Mouse (Mus musculus) Muller cell, postnatal 12 days (primary cell): ENCODE data around the gene Pcbd1.

Experiments
- DNase-seq: peaks from one replicate; pipeline ENCODE4 v3.0.0-alpha.2; 2015; ENCODE audit errors: inconsistent ontology term

Pcbd1 gene

DNA sequence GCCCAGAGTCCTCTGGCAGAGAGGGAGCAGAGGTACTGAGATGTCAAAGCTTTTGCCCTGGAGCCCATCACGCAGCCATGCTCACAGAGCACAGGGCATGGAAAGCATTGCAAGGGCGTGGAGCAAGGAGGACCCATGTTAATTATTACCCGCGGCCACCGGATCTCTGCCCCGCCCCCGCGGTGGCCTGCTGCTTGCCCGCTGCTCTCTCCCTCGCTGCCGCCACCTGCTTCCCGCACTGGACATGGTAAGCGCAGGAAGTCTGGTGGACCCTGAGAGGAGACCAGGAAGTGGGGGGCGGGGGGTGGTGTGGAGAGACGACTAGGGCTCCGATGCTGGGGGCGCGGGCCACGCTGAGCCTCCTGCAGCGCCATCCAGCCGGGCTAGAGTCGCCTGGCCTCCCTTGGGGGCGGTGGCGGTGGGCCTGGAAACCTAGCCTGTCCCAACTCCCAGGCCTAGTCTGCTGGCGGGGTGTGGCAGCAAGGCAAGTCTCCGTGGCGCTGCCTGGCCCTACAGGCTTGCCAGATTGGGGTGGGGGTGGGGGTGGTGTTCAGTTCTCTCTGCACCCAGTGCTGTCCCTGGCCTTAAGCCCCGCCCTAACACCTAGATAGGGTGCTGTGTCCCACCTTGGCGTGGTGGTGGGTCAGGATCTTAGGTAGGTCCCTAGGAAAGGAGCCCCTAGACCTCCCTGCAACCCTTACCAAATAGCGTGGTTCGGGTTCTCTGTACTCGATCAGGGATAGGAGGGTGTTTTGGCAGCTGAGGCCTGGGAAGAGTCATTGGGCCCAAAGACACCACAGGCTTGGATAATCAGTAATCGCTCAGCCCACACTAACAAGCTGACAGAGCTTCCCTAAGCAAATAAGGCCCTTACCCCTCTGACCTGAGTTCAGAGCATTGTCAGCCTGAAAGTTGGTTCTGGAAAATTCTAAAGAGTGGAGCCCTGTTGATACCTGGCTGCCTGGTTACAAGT, at the start of gene Pcbd1:
Gene Pcbd1, plus strand, starts transcription at position 162 of the 973 bp plus-strand sequence.
- peak; percentile 63 for DNase-seq

DNA sequence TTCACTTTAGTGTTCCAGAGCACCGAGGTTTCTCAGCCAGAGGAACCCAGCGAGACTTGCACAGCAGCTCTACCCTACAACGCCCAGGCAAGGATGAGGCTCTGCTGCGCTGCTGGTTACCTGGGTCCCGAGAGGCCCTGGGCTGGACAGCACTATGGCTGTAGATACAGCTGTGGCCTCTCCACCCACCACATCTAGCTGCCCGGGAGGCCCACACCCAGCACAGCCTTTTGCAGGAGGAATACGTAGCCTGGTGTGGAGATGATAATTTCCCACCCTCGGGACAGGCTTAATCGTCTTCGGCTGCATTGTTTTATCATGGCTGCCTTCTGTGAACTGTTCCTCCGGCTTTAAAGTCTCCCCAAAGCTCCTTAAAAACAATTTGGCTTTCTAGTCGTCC, 49.5 kb upstream of the Pcbd1 start:
- DNase-seq: no peak

DNA sequence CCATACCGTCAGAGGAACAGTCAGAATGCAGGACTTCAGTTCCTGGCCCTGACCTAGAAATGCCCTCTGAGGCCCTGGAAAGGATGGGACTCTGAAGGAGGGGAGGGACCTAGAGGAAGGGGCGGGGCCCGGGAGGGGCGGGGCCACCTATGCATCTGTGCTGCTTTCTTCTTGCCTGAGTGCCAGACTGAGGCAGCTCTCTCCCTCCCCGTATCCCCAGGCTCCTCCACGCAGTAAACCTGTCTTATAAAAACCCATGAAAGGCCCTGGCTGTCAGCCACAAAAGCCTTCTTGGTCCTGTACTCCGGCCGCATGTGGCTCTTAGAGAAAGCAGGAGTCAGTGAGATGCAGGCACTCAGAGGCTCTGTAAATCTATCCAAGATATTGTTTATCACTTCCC, 44.0 kb upstream of the Pcbd1 start:
- DNase-seq: peak; percentile 9

DNA sequence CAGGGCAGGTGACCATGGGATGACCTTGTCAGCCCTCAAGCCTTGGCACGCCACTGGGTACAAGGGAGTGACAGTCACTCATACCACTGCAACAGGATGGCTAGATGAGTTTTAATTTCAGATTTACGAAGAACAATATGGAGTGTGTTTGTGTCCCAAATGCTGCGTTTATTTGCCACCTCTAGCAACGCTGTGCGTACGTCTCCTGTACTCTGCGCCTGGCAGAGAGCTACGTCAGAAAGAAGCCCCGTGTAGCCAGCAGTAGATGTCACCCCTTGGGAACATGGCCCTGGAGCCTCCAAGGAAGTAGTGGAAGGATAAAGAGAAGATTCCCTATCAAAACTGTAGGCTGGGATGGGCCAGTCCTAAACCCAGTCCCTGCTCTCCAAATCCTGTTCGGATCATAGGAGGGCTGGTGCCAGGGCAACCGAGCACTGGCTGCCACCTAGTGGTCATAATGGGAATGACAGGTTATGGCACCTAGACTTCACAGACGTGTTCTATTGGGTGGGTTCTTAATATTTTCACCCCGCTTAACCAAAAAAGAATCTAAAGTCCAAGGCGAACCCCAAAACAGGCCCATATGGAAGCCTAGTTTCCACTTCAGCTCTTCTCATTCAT, 37.0 kb upstream of the Pcbd1 start:
- DNase-seq: peak; percentile 58

DNA sequence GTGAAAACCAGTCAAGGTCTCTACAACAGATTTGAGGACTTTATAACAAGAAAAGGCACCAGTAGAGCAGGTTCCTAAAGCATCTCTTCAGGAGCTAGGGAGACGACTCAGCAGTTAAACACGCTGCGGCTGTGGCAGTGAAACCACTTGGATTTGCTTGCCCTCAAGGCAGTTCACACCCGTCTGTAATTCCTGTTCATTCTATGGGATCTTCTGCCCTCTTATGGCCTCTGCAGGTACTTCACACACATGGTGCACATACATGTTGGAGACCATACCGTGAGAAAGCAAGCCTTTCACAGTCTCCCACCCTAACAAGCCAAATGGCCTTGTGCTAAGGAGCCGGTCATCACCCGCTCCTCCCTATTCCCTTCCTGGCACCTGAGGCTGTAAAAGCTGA, 32.5 kb upstream of the Pcbd1 start:
- DNase-seq: no peak

DNA sequence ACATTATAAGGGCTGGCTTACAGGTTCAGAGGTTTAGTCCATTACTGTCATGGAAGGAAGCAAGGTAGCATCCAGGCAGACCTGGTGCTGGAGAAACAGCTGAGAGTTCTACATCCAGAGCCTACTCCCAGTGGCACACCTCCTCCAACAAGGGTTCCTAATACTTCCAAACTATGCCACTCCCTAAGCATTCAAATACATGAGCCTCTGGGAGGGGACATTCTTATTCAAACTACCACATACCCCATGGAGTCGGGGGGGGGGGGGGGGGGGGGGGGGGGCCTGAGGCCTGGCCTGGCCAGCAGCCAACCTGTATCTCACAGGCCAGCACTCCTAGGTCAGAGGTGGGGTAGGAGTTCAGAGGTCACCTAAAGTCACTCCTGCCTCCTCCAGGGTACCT, 30.0 kb upstream of the Pcbd1 start:
- DNase-seq: no peak

DNA sequence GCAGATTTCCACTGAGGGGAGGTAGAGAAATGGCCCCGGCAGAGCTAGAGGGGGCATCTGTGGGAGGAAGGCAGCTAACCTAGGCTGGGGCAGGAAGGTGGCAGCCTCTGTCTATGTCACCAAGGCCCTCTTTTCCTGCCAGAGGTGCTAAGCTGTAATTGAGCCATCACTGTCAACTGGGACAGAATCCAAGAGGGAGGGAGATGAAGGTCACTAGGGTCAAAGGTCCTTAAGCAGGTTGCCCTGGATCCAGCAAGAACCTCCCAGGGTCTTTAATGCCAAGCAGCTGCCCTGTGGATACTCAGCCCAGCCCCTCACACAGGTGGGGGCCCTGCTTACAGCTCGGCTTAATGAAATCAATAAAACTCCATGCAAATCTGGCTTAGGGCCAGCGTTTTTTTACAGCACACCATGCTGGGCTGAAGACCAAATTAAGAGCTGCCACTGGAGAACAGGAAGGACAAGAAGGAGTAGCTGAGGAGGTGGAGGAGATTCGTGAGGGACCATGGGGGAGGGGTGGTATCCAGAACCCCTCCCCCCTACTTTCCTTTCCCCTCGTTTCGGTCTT, 29.5 kb upstream of the Pcbd1 start:
- DNase-seq: no peak

DNA sequence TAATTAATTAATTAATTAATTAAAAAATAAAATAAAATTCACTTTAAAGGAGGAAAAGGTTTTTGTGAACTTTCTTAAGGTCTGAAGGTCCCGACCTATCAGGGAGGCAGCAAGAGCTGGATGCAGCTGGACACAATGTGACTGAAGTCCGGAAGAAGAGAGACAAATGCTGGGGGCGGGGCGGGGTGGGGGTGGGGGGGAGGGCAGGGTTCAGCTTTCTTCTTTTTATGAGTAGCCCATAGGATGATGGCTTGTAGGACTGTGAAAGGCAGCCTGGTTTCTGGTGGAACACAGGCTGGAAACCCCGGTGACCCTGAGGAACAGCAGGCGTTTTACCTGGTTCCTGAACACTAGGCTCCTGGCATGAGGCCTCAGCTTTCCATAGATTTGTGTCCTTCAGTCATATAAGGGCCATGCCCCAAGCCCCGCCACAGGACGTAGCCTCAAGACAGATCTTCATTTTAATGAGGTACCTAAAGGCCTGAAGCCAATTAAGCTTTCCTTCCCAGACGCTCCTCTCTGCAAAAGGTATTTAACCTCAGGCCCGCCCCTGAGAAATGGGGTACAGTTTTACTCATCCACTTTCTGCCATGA, 25.8 kb upstream of the Pcbd1 start:
- DNase-seq: no peak

DNA sequence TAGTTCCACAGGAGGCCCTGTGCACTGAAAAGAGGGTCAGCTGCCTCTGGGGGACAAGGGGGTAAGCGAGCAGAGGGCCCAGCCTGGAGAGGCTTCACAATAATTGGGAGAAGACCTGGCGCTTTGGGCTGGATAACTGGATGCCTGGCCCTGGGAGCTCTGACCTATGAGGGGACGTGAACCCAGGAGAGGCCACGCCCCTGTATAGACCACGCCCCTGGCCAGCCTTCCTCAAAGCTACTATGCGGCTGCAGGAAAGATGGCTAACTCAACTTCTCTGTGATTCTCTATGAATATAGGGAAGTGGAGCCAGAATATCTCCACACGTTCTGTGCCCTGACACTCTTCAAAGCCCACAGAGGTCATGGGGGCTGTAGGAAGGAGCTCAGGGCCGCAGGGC, 24.5 kb upstream of the Pcbd1 start:
- DNase-seq: no peak

DNA sequence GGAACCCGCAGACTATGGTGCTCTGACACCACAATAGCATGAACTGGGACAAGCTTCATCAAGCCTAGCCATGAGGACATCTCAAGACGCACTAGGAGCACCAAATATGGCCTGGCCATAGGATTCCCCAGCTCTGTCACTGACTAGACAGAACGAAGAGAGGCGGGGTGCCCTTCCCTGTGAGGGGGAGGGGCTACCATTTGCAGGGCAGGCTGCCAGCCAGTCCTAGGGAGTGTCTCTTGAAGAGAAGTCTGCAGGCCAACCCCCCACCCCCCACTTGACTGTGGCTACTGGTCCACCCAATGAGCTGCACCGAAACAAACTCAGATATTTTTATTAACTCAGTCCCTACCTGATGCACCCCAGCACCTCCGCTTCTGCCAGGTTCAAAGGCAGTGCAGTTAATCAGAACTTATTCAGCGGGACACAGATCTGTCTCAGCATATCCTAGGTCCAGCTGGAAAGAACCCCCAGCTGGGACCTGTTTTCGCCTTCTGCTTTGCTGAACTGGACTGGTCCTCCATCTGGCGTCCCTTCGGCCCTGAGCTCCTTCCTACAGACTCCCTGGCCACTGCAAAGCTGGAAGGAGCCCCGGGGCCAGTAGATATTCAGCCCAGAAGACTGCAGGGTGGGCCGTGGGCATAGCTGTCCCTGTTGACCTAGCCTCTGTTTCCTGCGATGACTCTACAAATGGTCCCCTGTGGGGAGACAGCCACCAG, 23.7 kb upstream of the Pcbd1 start:
- DNase-seq: no peak

DNA sequence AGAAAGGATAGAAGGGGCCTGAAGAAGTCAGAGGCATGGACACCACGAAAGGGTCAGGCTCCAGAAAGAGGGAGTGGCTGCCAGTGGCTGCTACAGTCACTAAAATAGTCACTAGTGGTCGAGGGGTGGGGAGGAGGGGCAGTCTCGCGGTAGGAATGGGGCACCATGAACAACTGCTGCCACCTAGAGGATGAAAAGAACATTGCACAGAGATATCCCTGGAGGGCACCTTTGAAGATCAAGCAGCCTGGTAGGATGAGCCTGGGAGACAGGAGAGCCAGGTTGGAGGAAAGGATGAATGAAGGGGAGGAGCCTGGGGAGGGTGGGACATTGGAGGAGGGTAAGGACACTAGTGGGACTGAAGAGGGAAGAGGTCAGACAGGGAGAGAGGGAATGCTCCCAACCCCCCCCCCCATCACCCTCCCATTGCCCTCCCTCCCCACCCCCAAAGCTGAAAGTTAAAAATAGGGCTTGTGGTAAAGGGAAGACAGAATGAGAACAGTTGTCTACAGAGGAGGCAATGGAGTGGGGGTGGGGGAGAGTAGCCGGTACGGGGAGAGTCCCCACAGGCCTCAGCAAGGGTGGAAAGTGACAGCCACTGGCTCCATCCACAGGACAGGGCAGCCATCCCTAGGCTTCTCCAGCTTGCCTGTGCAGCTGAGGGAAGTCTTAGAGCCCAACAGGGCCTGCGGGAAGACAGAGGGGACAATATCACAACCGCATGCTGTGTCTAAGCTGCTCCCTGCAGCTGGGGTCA, 20.5 kb upstream of the Pcbd1 start:
- DNase-seq: peak; percentile 56

DNA sequence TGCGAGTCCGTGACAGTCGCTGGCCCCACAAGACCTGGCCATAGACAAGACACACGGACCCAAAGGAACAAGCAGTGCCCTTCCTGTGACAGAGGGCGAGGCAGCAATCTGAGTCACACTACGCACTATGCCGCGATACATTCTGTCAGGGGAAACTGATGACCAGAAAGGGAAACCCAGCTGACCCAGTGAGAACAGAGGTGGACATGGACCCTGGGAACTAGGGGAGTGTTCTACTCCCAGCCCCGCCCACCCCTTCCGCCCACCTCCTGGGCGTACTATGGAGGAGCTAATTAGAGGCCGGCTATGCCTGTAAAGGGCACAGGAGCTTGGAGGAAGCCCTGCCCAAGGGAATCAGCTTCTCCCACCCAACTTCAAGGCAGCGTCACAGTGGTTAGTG, 19.9 kb upstream of the Pcbd1 start:
- peak; percentile 51 for DNase-seq

DNA sequence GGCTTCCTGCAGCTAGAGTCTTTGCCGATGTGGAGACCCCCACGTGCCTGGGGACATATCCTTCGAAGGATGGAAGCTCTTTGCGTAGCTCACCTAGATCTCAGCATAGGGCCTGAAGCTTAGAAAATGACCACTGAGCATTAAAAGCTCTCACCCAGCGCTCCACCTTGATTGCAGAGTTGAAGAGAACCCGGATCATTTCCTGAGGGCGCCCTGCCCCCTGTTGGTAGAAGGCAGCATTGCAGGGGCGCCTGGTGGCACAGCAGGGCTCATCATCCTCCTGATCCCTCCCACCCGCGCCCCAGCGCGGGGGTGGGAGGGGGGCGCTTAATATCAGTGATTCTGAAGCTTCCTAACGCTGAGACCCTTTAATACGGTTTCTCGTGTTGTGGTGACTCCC, 16.8 kb upstream of the Pcbd1 start:
- peak; percentile 33 for DNase-seq

DNA sequence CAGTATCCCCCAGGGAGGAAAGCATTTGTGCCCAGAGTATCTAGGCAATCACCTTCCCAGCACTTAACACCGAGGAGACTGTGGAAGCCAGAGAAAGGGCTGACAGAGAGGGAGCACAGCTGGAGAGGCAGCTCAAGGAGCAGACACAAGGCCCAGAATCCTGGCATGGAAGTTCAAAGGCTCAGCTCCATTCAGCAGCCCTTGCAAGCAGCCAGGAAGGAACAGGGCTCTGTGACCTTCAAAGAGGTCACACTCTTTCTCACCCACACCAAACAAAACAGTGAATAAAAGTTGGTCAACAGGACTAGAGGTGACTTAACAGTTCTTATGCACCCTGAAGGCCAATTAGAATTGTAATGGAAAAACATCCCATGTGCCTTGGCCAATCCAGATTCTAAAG, 14.5 kb upstream of the Pcbd1 start:
- no peak for DNase-seq

DNA sequence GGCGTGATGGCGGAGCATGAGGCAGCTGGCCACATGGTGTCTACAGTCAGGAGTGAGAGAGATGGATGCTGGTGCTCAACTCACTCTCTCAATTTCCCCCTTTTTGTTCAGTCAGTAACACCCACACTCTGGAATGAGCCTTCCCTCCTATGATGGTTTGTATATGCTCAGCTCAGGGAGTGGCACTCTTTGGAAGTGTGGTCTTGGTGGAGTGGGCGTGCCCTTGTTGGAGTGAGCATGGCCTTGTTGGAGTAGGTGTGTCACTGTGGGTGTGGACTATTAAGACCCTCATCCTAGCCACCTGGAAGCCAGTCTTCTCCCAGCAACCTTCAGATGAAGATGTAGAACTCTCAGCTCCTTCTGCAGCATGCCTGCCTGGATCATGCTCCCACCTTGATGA, 13.5 kb upstream of the Pcbd1 start:
- no peak for DNase-seq

DNA sequence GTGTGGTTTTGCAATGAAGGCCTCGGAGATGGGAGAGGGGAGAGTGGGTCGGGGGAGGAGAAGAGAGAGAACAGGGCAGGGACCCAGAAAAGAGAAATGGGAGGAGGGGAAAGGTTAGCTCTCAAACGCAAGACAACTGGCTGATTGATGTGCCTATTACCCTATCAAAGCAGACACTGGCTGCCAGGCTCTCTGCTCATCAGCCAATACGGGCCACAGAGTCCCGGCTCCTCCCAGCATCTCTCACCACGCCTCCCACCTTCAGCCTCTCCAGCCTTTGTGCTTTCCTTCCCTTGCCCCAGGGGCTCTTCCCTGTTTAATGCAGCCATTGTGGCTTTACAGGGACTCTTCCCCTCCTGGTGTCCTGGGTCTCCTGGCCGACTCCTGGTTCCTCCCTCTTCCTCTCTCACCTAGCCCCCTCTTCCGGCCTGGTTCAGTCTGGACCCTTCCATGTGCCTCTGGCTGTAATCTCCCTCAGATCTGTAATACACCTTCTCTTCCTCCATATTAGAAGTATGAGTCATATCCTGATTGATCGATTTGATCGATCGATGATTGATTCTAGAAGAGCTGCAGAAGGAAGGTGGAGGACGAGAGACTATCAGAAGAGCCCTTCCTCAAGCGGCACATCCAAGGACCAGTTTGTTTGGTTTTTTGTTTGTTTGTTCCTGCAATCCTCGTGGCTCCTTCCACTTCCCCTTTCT, 8.8 kb upstream of the Pcbd1 start:
- DNase-seq: peak; percentile 77

DNA sequence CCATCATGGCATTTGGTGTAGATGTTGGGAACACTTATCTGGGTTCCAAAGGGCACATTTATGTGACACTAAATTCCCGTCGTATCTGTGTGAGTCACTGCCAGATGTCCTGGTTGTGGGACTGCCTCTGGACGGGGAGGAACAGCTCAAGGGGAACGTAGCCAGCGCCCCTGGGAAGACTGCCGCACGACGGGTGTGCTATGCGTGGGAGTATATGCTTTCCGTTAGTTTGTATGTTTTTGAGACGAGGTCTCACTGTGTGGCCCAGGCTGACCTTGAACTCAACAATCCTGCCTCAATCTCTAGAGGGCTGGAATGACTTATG, 8.2 kb upstream of the Pcbd1 start:
- no peak for DNase-seq

DNA sequence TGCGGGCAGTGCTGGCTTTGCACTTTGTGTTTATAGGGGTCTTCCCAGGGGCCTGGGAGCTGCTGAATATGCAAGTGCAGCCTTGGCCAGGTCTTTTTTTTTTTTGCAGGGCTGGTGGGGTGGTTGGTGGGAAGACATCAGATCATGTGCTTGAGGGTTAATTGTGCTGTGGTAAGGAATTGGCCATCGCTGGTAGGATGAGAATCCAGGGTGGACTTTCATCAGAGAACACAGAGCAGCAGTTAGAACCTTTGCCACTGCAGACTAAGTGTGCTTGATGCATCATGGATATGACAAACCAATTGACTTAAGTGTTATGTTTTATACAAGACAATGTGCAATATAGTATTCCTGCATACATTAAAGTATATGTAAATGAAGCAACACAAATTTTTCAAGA, 3.8 kb upstream of the Pcbd1 start:
- DNase-seq: no peak

DNA sequence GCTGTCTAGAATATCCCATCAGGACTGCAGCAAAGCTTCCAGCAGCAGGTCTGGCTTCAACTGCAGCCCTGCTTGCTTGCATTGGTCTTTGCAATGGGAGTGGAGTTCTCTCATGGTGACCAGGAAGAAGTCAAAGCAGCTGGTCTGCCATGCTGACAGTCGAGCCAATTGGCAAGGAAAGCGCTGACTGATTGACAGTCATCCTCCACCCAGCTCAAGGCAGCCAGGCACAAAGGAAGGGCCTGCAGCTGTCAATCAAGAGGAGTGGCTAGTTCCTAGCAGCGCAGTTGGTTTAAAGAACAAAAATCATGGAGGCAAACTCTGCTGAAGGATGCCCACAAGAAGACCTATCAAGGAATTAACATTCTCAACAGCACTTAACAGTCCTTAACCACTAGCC, 2.6 kb upstream of the Pcbd1 start:
- no peak for DNase-seq

DNA sequence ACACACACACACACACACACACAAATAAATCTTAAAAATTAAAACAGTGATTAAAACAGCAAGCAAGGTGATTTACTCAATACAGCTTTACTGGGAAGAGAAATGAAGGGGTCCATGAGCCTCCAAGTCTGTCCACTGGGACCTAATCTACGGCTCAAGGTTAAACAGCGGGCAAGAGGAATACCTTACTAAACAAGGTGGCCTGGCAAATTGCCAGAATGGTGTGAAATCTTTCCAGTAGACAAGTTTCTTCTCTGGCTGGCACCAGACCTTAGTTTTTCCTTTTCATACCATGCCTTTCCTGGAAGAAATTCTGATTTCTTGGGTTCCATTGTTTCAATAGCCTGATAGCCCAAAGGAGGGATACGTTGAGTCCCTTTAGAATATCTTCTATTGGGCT, 663 bp upstream of the Pcbd1 start:
- DNase-seq: no peak

DNA sequence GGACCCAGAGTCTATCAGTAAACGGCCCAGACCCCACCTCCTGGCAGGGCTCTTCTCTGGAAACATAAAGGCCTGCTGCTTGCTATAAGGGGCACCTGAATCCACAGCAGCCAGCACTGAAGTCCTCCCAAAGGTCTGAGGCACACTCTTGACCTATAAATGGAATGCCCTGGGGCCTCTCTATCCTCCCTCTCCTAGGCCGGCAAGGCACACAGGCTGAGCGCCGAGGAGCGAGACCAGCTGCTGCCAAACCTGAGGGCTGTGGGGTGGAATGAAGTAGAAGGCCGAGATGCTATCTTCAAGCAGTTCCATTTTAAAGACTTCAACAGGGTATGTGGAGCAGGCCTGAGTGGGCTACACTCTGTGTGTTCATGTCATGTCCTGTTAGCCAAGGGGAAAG, 2.7 kb downstream of the Pcbd1 start:
- DNase-seq: no peak
